Mouse (Mus musculus): Measurements from ENCODE around the gene Bbx. TPM values are rescaled to one million over a fixed set of nuclear protein-coding genes. Genes with fewer than 3 reads are reported as not detected.
A peak's percentile ranks its signal among the peaks of the same experiment; 100 is the strongest.

The Bbx gene
- total RNA-seq, 2 experiments from 2014 or later: 12.3 to 15.6 TPM

GRCm38 (mm10) chr16:50399775-50400174, 32.4 kb downstream of the Bbx start:
- no peak for DNase-seq

- DNase-seq: no peak
Measured at GRCm38 (mm10) chr16:50398564-50398963, 33.6 kb downstream of the Bbx start.

GRCm38 (mm10) chr16:50395928-50396612, 36.1 kb downstream of the Bbx start:
- DNase-seq: no peak

GRCm38 (mm10) chr16:50388499-50388898, 43.7 kb downstream of the Bbx start:
- DNase-seq: no peak

GRCm38 (mm10) chr16:50383541-50383940, 48.6 kb downstream of the Bbx start:
- no peak for DNase-seq

- DNase-seq: no peak
Measured at GRCm38 (mm10) chr16:50381351-50381746, 50.8 kb downstream of the Bbx start.

GRCm38 (mm10) chr16:50380682-50381350, 51.4 kb downstream of the Bbx start:
- peak; percentile 48 for DNase-seq

GRCm38 (mm10) chr16:50380232-50380631, 52.0 kb downstream of the Bbx start:
- DNase-seq: no peak

- DNase-seq: peak; percentile 30
Measured at GRCm38 (mm10) chr16:50374611-50375010, 57.6 kb downstream of the Bbx start.

- DNase-seq: no peak
Measured at GRCm38 (mm10) chr16:50373685-50374084, 58.5 kb downstream of the Bbx start.

GRCm38 (mm10) chr16:50372543-50372942, 59.6 kb downstream of the Bbx start:
- DNase-seq: no peak

- no peak for DNase-seq
Measured at GRCm38 (mm10) chr16:50371460-50371859, 60.7 kb downstream of the Bbx start.

GRCm38 (mm10) chr16:50370423-50370822, 61.8 kb downstream of the Bbx start:
- DNase-seq: no peak

GRCm38 (mm10) chr16:50366556-50366955, 65.6 kb downstream of the Bbx start:
- DNase-seq: no peak

GRCm38 (mm10) chr16:50364189-50365059, 67.8 kb downstream of the Bbx start:
- DNase-seq: peak; percentile 15

GRCm38 (mm10) chr16:50363443-50364188, 68.6 kb downstream of the Bbx start:
- DNase-seq: no peak

GRCm38 (mm10) chr16:50360631-50361030, 71.6 kb downstream of the Bbx start:
- DNase-seq: no peak

GRCm38 (mm10) chr16:50329684-50330083, 102.5 kb downstream of the Bbx start:
- DNase-seq: no peak

- DNase-seq: no peak
Measured at GRCm38 (mm10) chr16:50324746-50325145, 107.4 kb downstream of the Bbx start.

- DNase-seq: no peak
Measured at GRCm38 (mm10) chr16:50324292-50324691, 107.9 kb downstream of the Bbx start.

GRCm38 (mm10) chr16:50321368-50321767, 110.8 kb downstream of the Bbx start:
- no peak for DNase-seq

- DNase-seq: no peak
Measured at GRCm38 (mm10) chr16:50318255-50318654, 113.9 kb downstream of the Bbx start.
